Mouse (Mus musculus): ENCODE measurements around the gene Chtop.

- no peak for TF ChIP-seq CTCF (IDR thresholded peaks at IDR 0.05; ENCODE audit: low read depth, low read length)
- TF ChIP-seq POLR2A (IDR thresholded peaks at IDR 0.05; ENCODE audit: extremely low read depth, insufficient read depth, low read length), result no peak
These were observed 44.7 kb downstream of the Chtop start for GRCm38 (mm10) chr3:90464552-90465080.

Data from liver, adult 2 months (tissue).